Mouse (Mus musculus): ENCODE measurements at regions not wholly inside any gene's neighbourhood (a gene's known extent, or its start where the extent isn't known, plus 50 kb on each side); places are given as distances from the start of the nearest gene placed in this dataset.

GRCm38 (mm10) chr13:6109018-6109657 lies 247.9 kb downstream of the Klf6 start:
- Histone ChIP-seq H3K36me3 (ENCODE audit: control insufficient read depth in 1 of 2, insufficient read depth in 2 of 2, low read length in 2 of 2) (no peaks in the 10 kb centered on the region), H3K27me3 (ENCODE audit: control insufficient read depth in 1 of 2, insufficient read depth in 2 of 2, low read length in 2 of 2) (no peaks in the 10 kb centered on the region), H3K4me3 (ENCODE audit: control insufficient read depth in 1 of 2, insufficient read depth in 1 of 2, low read depth in 2 of 2, low read length in 2 of 2) (no peak overlapping the region), H3K4me1 (ENCODE audit: control insufficient read depth in 1 of 2, insufficient read depth in 2 of 2, low read length in 2 of 2) (no peaks in the 10 kb centered on the region), H3K9me3 (replicated peaks; ENCODE audit: insufficient read depth, low read length) (no peaks in the 10 kb centered on the region), H3K79me2 (ENCODE audit: control insufficient read depth, insufficient read depth, low read length, poor library complexity) (no peaks in the 10 kb centered on the region), H3K27ac (ENCODE audit: control insufficient read depth, low read depth, low read length) (no peak overlapping the region), H3K9ac (ENCODE audit: control insufficient read depth, low read depth, low read length, poor library complexity, severe bottlenecking) (no peak overlapping the region)
- no peak for TF ChIP-seq EP300 (IDR thresholded peaks at IDR 0.05; ENCODE audit: low read depth in 1 of 2, low read length in 2 of 2)
- no peak for TF ChIP-seq MEF2A (IDR thresholded peaks at IDR 0.05; ENCODE audit: extremely low read depth, insufficient replicate concordance, low read depth, low read length, poor library complexity, severe bottlenecking)
- no peak for TF ChIP-seq ZMIZ1 (IDR thresholded peaks at IDR 0.05; ENCODE audit: low read depth, low read length)
- TF ChIP-seq RAD21 (IDR thresholded peaks at IDR 0.05; ENCODE audit: low read depth, low read length) = no peak
- TF ChIP-seq NELFE (IDR thresholded peaks at IDR 0.05; ENCODE audit: low read depth, low read length) = no peak
- TF ChIP-seq MAZ (IDR thresholded peaks at IDR 0.05; ENCODE audit: low read depth, low read length) = no peak
- TF ChIP-seq MAX (IDR thresholded peaks at IDR 0.05; ENCODE audit: low read length) = no peak
- TF ChIP-seq HCFC1 (IDR thresholded peaks at IDR 0.05; ENCODE audit: low read depth, low read length) = no peak
- TF ChIP-seq TAL1 (IDR thresholded peaks at IDR 0.05; ENCODE audit: low read length) = no peak
- TF ChIP-seq POLR2A (IDR thresholded peaks at IDR 0.05; ENCODE audit: control insufficient read depth in 1 of 2, insufficient read depth in 1 of 2, low read depth in 1 of 2, low read length in 2 of 2, poor library complexity in 1 of 2) = no peak
- TF ChIP-seq GATA1 (IDR thresholded peaks at IDR 0.05; ENCODE audit: low read depth, low read length) = no peak
- TF ChIP-seq CHD1 (IDR thresholded peaks at IDR 0.05; ENCODE audit: low read depth, low read length) = no peak
- no peak for TF ChIP-seq NRF1 (IDR thresholded peaks at IDR 0.05; ENCODE audit: insufficient read depth, low read depth, low read length, poor library complexity, severe bottlenecking)
- no peak for TF ChIP-seq E2F4 (IDR thresholded peaks at IDR 0.05; ENCODE audit: borderline replicate concordance, low read depth, low read length)
- no peak for TF ChIP-seq JUND (IDR thresholded peaks at IDR 0.05; ENCODE audit: low read depth, low read length)
- TF ChIP-seq BHLHE40 (IDR thresholded peaks at IDR 0.05; ENCODE audit: borderline replicate concordance, low read depth, low read length) = no peak
- TF ChIP-seq UBTF (IDR thresholded peaks at IDR 0.05; ENCODE audit: borderline replicate concordance, insufficient read depth, low read depth, low read length) = no peak
- TF ChIP-seq POLR2AphosphoS5 (IDR thresholded peaks at IDR 0.05; ENCODE audit: borderline replicate concordance, low read depth, low read length) = no peak
- DNase-seq (ENCODE audit: low read depth, low spot score) = no peak

GRCm38 (mm10) chr13:6119703-6120102 lies 258.4 kb downstream of the Klf6 start:
- no peaks in the 10 kb centered on the region for H3K36me3 ChIP-seq (ENCODE audit: control insufficient read depth in 1 of 2, insufficient read depth in 2 of 2, low read length in 2 of 2)
- H3K9me3 ChIP-seq (replicated peaks; ENCODE audit: insufficient read depth, low read length) = no peaks in the 10 kb centered on the region
- H3K4me3 ChIP-seq (ENCODE audit: control insufficient read depth in 1 of 2, insufficient read depth in 1 of 2, low read depth in 2 of 2, low read length in 2 of 2) = no peak overlapping the region
- no peaks in the 10 kb centered on the region for H3K79me2 ChIP-seq (ENCODE audit: control insufficient read depth, insufficient read depth, low read length, poor library complexity)
- TF ChIP-seq ZNF384 (IDR thresholded peaks at IDR 0.05; ENCODE audit: low read depth, low read length) = no peak
- no peak for TF ChIP-seq EP300 (IDR thresholded peaks at IDR 0.05; ENCODE audit: low read depth in 1 of 2, low read length in 2 of 2)
- TF ChIP-seq KAT2A (conservative IDR thresholded peaks at IDR 0.05; ENCODE audit: low read depth, low read length) = no peak
- TF ChIP-seq BHLHE40 (IDR thresholded peaks at IDR 0.05; ENCODE audit: borderline replicate concordance, low read depth, low read length) = no peak
- no peak for TF ChIP-seq USF1 (IDR thresholded peaks at IDR 0.05; ENCODE audit: low read depth, low read length)
- no peak for TF ChIP-seq CHD1 (IDR thresholded peaks at IDR 0.05; ENCODE audit: low read depth, low read length)
- no peak for TF ChIP-seq SIN3A (IDR thresholded peaks at IDR 0.05; ENCODE audit: low read length)
- TF ChIP-seq MAX (IDR thresholded peaks at IDR 0.05; ENCODE audit: low read length) = no peak
- TF ChIP-seq MEF2A (IDR thresholded peaks at IDR 0.05; ENCODE audit: extremely low read depth, insufficient replicate concordance, low read depth, low read length, poor library complexity, severe bottlenecking) = no peak
- TF ChIP-seq USF2 (IDR thresholded peaks at IDR 0.05; ENCODE audit: borderline replicate concordance in 1 of 2, insufficient read depth in 1 of 2, low read depth in 1 of 2, low read length in 2 of 2) = no peak
- no peak overlapping the region for H3K27ac ChIP-seq (ENCODE audit: control insufficient read depth, low read depth, low read length)
- H3K9ac ChIP-seq (ENCODE audit: control insufficient read depth, low read depth, low read length, poor library complexity, severe bottlenecking) = no peak overlapping the region
- no peaks in the 10 kb centered on the region for H3K27me3 ChIP-seq (ENCODE audit: control insufficient read depth in 1 of 2, insufficient read depth in 2 of 2, low read length in 2 of 2)
- H3K4me1 ChIP-seq (ENCODE audit: control insufficient read depth in 1 of 2, insufficient read depth in 2 of 2, low read length in 2 of 2) = no peaks in the 10 kb centered on the region
- DNase-seq (ENCODE audit: low read depth, low spot score) = no peak
